17 mouse cellular contexts compared by ENCODE assay signal in the genomic region with DNA sequence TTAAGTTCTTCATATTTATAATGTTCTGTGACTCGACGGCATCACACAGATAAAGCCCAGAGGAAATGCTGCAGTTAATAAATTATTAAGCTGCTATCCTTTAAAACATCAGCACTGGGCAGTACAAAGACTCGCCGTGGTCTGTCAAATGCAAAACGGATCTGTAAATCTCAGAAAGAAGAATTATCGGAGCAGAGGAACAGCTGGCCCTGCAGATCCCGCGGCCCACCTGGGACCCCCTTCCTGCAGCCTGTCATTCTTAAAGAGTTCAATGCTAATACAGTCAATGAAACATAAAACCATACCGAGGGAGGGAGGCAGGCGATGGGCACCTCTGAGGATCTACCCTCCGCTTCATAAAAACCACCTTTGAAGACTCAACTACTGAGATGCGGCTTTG.
DNase-seq lines count a peak whose midpoint lies in the region; ATAC-seq lines count a peak whose summit lies in the region.
"Had no signal": no experiment of that assay in that cellular context is flagged by ENCODE, and none has a peak within 500 bp of the region (broad histone marks: within the 10 kb centered on the region; RNA-seq: fewer than 3 reads in every experiment).

No protein-coding gene starts in this region.

- H3K4me2 ChIP-seq in limb, embryonic 11.5 days (ENCODE audit: low read depth, severe bottlenecking): no peak overlapping the region
- 0 out of 2 replicates have a peak overlapping the region, but pooled peaks have one; percentile 9 for H3K4me2 ChIP-seq in limb, embryonic 13.5 days (replicated peaks)
- H3K4me2 ChIP-seq in midbrain, embryonic 14.5 days (ENCODE audit: low read length): peak overlapping the region; percentile 28; the same call in 1 of the 2 replicates
- H3K4me2 ChIP-seq: forebrain, embryonic 13.5 days; lung, embryonic 14.5 days had no signal

- 0 out of 2 replicates have a peak, but pooled peaks have one; percentile 26 for ATAC-seq in limb, embryonic 11.5 days (ENCODE audit: insufficient number of reproducible peaks, low FRiP score, low TSS enrichment, low read depth)
- no peak for ATAC-seq in limb, embryonic 13.5 days (ENCODE audit: low FRiP score, low read depth)
- peak; percentile 71; the same call in 1 of the 2 replicates for ATAC-seq in midbrain, embryonic 14.5 days (ENCODE audit: low FRiP score, low TSS enrichment)
- ATAC-seq in granulocyte monocyte progenitor cell, adult 5-6 weeks (replicated peaks; ENCODE audit: poor library complexity, severe bottlenecking): no peak
- ATAC-seq: forebrain, embryonic 13.5 days had no signal

- no peaks in the 10 kb centered on the region for H3K27me3 ChIP-seq in limb, embryonic 11.5 days (ENCODE audit: control insufficient read depth, insufficient read depth, low read length)
- no peaks in the 10 kb centered on the region for H3K27me3 ChIP-seq in limb, embryonic 10.5 days (ENCODE audit: low read depth, poor library complexity, severe bottlenecking)
- no peaks in the 10 kb centered on the region for H3K27me3 ChIP-seq in limb, embryonic 13.5 days
- H3K27me3 ChIP-seq in midbrain, embryonic 14.5 days (ENCODE audit: control insufficient read depth, insufficient read depth, low read length): no peaks in the 10 kb centered on the region
- H3K27me3 ChIP-seq: forebrain, embryonic 13.5 days had no signal

- DNase-seq in limb, embryonic 11.5 days (ENCODE audit: low spot score): peak; percentile 35
- no peak for DNase-seq in limb, embryonic 10.5 days (ENCODE audit: low spot score)
- DNase-seq in midbrain, embryonic 14.5 days: peak; percentile 70
- no peak for DNase-seq in ovary, postnatal 10 days (ENCODE audit: low spot score)
- DNase-seq in left cerebral cortex, adult 18-20 months (ENCODE audit: low spot score in 2 of 2): no peak
- DNase-seq: cerebellum, adult 9-10 months; gastrocnemius, postnatal 36 days; heart, postnatal 10 days; kidney, adult 9 months; lung, embryonic 14.5 days; lung, postnatal 4 days; spleen, adult 18-20 months; thymus, adult 18-20 months had no signal

- no peaks in the 10 kb centered on the region for H3K9me3 ChIP-seq in limb, embryonic 11.5 days (ENCODE audit: control insufficient read depth, low read length)
- H3K9me3 ChIP-seq in limb, embryonic 10.5 days (replicated peaks): no peaks in the 10 kb centered on the region
- no peaks in the 10 kb centered on the region for H3K9me3 ChIP-seq in limb, embryonic 13.5 days
- H3K9me3 ChIP-seq in midbrain, embryonic 14.5 days (ENCODE audit: control insufficient read depth, low read length): no peaks in the 10 kb centered on the region
- H3K9me3 ChIP-seq: forebrain, embryonic 13.5 days; heart, embryonic 10.5 days had no signal

- H3K36me3 ChIP-seq in limb, embryonic 11.5 days (ENCODE audit: control insufficient read depth, insufficient read depth, low read length): no peaks in the 10 kb centered on the region
- H3K36me3 ChIP-seq in limb, embryonic 10.5 days: no peaks in the 10 kb centered on the region
- H3K36me3 ChIP-seq in limb, embryonic 13.5 days: no peaks in the 10 kb centered on the region
- H3K36me3 ChIP-seq in midbrain, embryonic 14.5 days (ENCODE audit: control insufficient read depth, insufficient read depth, low read length): no peaks in the 10 kb centered on the region
- H3K36me3 ChIP-seq: heart, embryonic 10.5 days had no signal

- H3K4me1 ChIP-seq in limb, embryonic 11.5 days (ENCODE audit: control insufficient read depth, insufficient read depth, low read length): 0 out of 2 replicates have a peak, but pooled peaks cover 2% of the 10 kb centered on the region
- peaks cover 43% of the 10 kb centered on the region for H3K4me1 ChIP-seq in limb, embryonic 10.5 days
- peaks cover 44% of the 10 kb centered on the region for H3K4me1 ChIP-seq in limb, embryonic 13.5 days
- peaks cover 35% of the 10 kb centered on the region; the same call in 1 of the 2 replicates for H3K4me1 ChIP-seq in midbrain, embryonic 14.5 days (ENCODE audit: control insufficient read depth, insufficient read depth, low read length)

- WGBS in limb, embryonic 11.5 days: 55% methylated on average over 12 of the region's 12 CpGs
- 70% methylated on average over 12 of the region's 12 CpGs for WGBS in limb, embryonic 10.5 days
- WGBS in limb, embryonic 13.5 days: 31% methylated on average over 12 of the region's 12 CpGs
- 22% methylated on average over 12 of the region's 12 CpGs for WGBS in midbrain, embryonic 14.5 days

- no peak overlapping the region for H3K4me3 ChIP-seq in limb, embryonic 11.5 days (ENCODE audit: low read depth, low read length)
- no peak overlapping the region for H3K4me3 ChIP-seq in limb, embryonic 10.5 days
- no peak overlapping the region for H3K4me3 ChIP-seq in limb, embryonic 13.5 days
- no peak overlapping the region for H3K4me3 ChIP-seq in midbrain, embryonic 14.5 days (replicated peaks; ENCODE audit: low read depth, low read length)
- H3K4me3 ChIP-seq: forebrain, embryonic 13.5 days; heart, embryonic 10.5 days had no signal

- H3K9ac ChIP-seq in limb, embryonic 11.5 days (ENCODE audit: low read length): no peak overlapping the region
- no peak overlapping the region for H3K9ac ChIP-seq in limb, embryonic 13.5 days
- no peak overlapping the region for H3K9ac ChIP-seq in midbrain, embryonic 14.5 days (replicated peaks; ENCODE audit: low read length)
- H3K9ac ChIP-seq: forebrain, embryonic 13.5 days; lung, embryonic 14.5 days had no signal

- no peak overlapping the region for H3K27ac ChIP-seq in limb, embryonic 11.5 days (replicated peaks; ENCODE audit: low read depth, low read length)
- H3K27ac ChIP-seq in limb, embryonic 10.5 days: no peak overlapping the region
- H3K27ac ChIP-seq in limb, embryonic 13.5 days: no peak overlapping the region
- peak overlapping the region; percentile 49; the same call in 1 of the 2 replicates for H3K27ac ChIP-seq in midbrain, embryonic 14.5 days (replicated peaks; ENCODE audit: low read depth, low read length)
- H3K27ac ChIP-seq: forebrain, embryonic 13.5 days; heart, embryonic 10.5 days had no signal

Comparison
In these comparisons a context has a peak if more than half of its experiments do, and no peak if none do; other contexts are left out.
1. ATAC-seq: peak in limb, embryonic 11.5 days (single experiment) and midbrain, embryonic 14.5 days (single experiment); none in limb, embryonic 13.5 days (single experiment) and granulocyte monocyte progenitor cell, adult 5-6 weeks (single experiment).
2. DNase-seq: peak in limb, embryonic 11.5 days (single experiment) and midbrain, embryonic 14.5 days (single experiment); none in limb, embryonic 10.5 days (single experiment), ovary, postnatal 10 days (single experiment) and left cerebral cortex, adult 18-20 months (0 of 2).